Mouse (Mus musculus) limb, embryonic 13.5 days (tissue): Measurements from ENCODE around the gene Map3k19. TPM values are rescaled to one million over a fixed set of nuclear protein-coding genes. Genes with fewer than 3 reads are reported as not detected.
A peak's percentile ranks its signal among the peaks of the same experiment; 100 is the strongest.

Source experiments
- ATAC-seq: fragments of 200-750 bp; cut with Nextera tagmentation; 2 replicates; pipeline ENCODE4 v1.8.0; 2017; ENCODE audit warnings: low read depth, moderate number of reproducible peaks, moderate TSS enrichment; ENCODE audit not compliant: low FRiP score
- H3K27ac ChIP-seq: fragments of 300-500 bp; sonication (generic); 2 replicates; pipeline ENCODE4 v1.5.1; 2015; ENCODE audit warnings: inconsistent platforms, mild to moderate bottlenecking, moderate library complexity
- H3K27me3 ChIP-seq: fragments of 300-500 bp; sonication (generic); 2 replicates; pipeline ENCODE4 v1.6.1; 2015; ENCODE audit warnings: mild to moderate bottlenecking, inconsistent platforms
- H3K36me3 ChIP-seq: fragments of 300-500 bp; sonication (generic); 2 replicates; pipeline ENCODE4 v1.6.1; 2015; ENCODE audit warnings: inconsistent platforms, mild to moderate bottlenecking, moderate library complexity
- H3K4me1 ChIP-seq: fragments of 300-500 bp; sonication (generic); 2 replicates; pipeline ENCODE4 v1.6.1; 2015; ENCODE audit warnings: inconsistent platforms
- H3K4me2 ChIP-seq: fragments of 300-500 bp; sonication (generic); replicated peaks from 2 replicates; pipeline ENCODE4 v1.6.1; 2015; ENCODE audit warnings: inconsistent platforms, mild to moderate bottlenecking, moderate library complexity
- H3K4me3 ChIP-seq: fragments of 300-500 bp; sonication (generic); 2 replicates; pipeline ENCODE4 v1.5.1; 2015; ENCODE audit warnings: moderate library complexity, mild to moderate bottlenecking, inconsistent platforms
- H3K9ac ChIP-seq: fragments of 300-500 bp; sonication (generic); 2 replicates; pipeline ENCODE4 v1.6.1; 2015; ENCODE audit warnings: mild to moderate bottlenecking, inconsistent platforms
- H3K9me3 ChIP-seq: fragments of 300-500 bp; sonication (generic); 2 replicates; pipeline ENCODE4 v1.6.1; 2016; ENCODE audit warnings: inconsistent platforms
- WGBS: fragments of 180-500 bp; shearing (Covaris S2); methylation state at CpG from one replicate; pipeline ENCODE4 v1.1.7; 2015; 5-methylcytosine and 5-hydroxymethylcytosine counted together
- polyA plus RNA-seq: library from polyadenylated mRNA; unstranded; fragments of >200 nt; fragmentation: Nextera tagmentation; extraction: Ambion mirVana; gene quantifications from 2 replicates; pipeline ENCODE4 v1.2.1, GENCODE M21; 2015

Gene Map3k19
- polyA plus RNA-seq = not detected in 2 replicates

GRCm38 (mm10) chr1:127854486-127855222, at the start of gene Map3k19:
Gene Map3k19 (minus strand): TSS chr1:127855031.
- Histone ChIP-seq H3K36me3 (no peaks in the 10 kb centered on the region), H3K4me3 (no peak within 1 kb of the TSS), H3K27ac (no peak within 1 kb of the TSS), H3K4me2 (no peak within 1 kb of the TSS), H3K9me3 (peaks cover 11% of the 10 kb centered on the region), H3K27me3 (no peaks in the 10 kb centered on the region), H3K9ac (no peak within 1 kb of the TSS), H3K4me1 (no peaks in the 10 kb centered on the region)
- WGBS = 78% methylated on average over 14 of the region's 14 CpGs
- no peak for ATAC-seq

- Histone ChIP-seq H3K4me3 (no peak overlapping the region), H3K4me1 (no peaks in the 10 kb centered on the region), H3K36me3 (peaks cover 12% of the 10 kb centered on the region), H3K9me3 (no peaks in the 10 kb centered on the region), H3K9ac (no peak overlapping the region), H3K4me2 (no peak overlapping the region), H3K27me3 (no peaks in the 10 kb centered on the region), H3K27ac (no peak overlapping the region)
- no peak for ATAC-seq
- WGBS = 85% methylated on average over 1 of the region's 1 CpGs
Observed at GRCm38 (mm10) chr1:127899401-127899800, 44.6 kb upstream of the Map3k19 start.

GRCm38 (mm10) chr1:127869276-127869675, 14.4 kb upstream of the Map3k19 start:
- no peak for ATAC-seq
- 40% methylated on average over 8 of the region's 8 CpGs for WGBS

GRCm38 (mm10) chr1:127868300-127869261, 13.8 kb upstream of the Map3k19 start, which contains the start of gene Rab3gap1:
Gene Rab3gap1 (plus strand): TSS chr1:127868773.
- Histone ChIP-seq H3K9me3 (no peaks in the 10 kb centered on the region), H3K4me2 (peak within 1 kb of the TSS; percentile 71), H3K4me3 (peak within 1 kb of the TSS; percentile 79), H3K27ac (peak within 1 kb of the TSS; percentile 55; the same call in 1 of the 2 replicates), H3K36me3 (peaks cover 15% of the 10 kb centered on the region), H3K9ac (peak within 1 kb of the TSS; percentile 81), H3K27me3 (no peaks in the 10 kb centered on the region), H3K4me1 (peaks cover 7% of the 10 kb centered on the region)
- peak; percentile 98 for ATAC-seq
- WGBS = 11% methylated on average over 47 of the region's 47 CpGs

More at GRCm38 (mm10) chr1:127869276-127869675, 14.4 kb upstream of the Map3k19 start:
- peaks cover 7% of the 10 kb centered on the region for H3K4me1 ChIP-seq
- H3K27ac ChIP-seq = no peak overlapping the region
- peak overlapping the region; percentile 79 for H3K4me3 ChIP-seq
- H3K36me3 ChIP-seq = peaks cover 16% of the 10 kb centered on the region
- peak overlapping the region; percentile 71 for H3K4me2 ChIP-seq
- peak overlapping the region; percentile 81 for H3K9ac ChIP-seq
- H3K9me3 ChIP-seq = no peaks in the 10 kb centered on the region
- H3K27me3 ChIP-seq = no peaks in the 10 kb centered on the region

- no peaks in the 10 kb centered on the region for H3K27me3 ChIP-seq
- no peak overlapping the region for H3K4me3 ChIP-seq
- H3K9ac ChIP-seq = no peak overlapping the region
- H3K4me2 ChIP-seq = no peak overlapping the region
- no peaks in the 10 kb centered on the region for H3K4me1 ChIP-seq
- H3K27ac ChIP-seq = no peak overlapping the region
- H3K9me3 ChIP-seq = no peaks in the 10 kb centered on the region
- H3K36me3 ChIP-seq = no peaks in the 10 kb centered on the region
- no peak for ATAC-seq
- WGBS = 48% methylated on average over 7 of the region's 7 CpGs
Observed at GRCm38 (mm10) chr1:127863806-127864205, 9.0 kb upstream of the Map3k19 start.

- Histone ChIP-seq H3K36me3 (no peaks in the 10 kb centered on the region), H3K9ac (no peak overlapping the region), H3K4me1 (no peaks in the 10 kb centered on the region), H3K4me2 (no peak overlapping the region), H3K27me3 (no peaks in the 10 kb centered on the region), H3K9me3 (no peaks in the 10 kb centered on the region), H3K27ac (no peak overlapping the region), H3K4me3 (no peak overlapping the region)
- no peak for ATAC-seq
- WGBS = 84% methylated on average over 5 of the region's 5 CpGs
Observed at GRCm38 (mm10) chr1:127861900-127862299, 7.1 kb upstream of the Map3k19 start.

- H3K36me3 ChIP-seq = no peaks in the 10 kb centered on the region
- WGBS = 94% methylated on average over 4 of the region's 4 CpGs
- H3K9me3 ChIP-seq = no peaks in the 10 kb centered on the region
- no peak overlapping the region for H3K4me3 ChIP-seq
- no peaks in the 10 kb centered on the region for H3K4me1 ChIP-seq
- H3K9ac ChIP-seq = no peak overlapping the region
- ATAC-seq = no peak
- H3K27ac ChIP-seq = no peak overlapping the region
- H3K27me3 ChIP-seq = no peaks in the 10 kb centered on the region
- H3K4me2 ChIP-seq = no peak overlapping the region
Observed at GRCm38 (mm10) chr1:127860492-127860891, 5.7 kb upstream of the Map3k19 start.

GRCm38 (mm10) chr1:127859799-127860400, 5.1 kb upstream of the Map3k19 start:
- WGBS = 78% methylated on average over 6 of the region's 6 CpGs
- Histone ChIP-seq H3K36me3 (no peaks in the 10 kb centered on the region), H3K9me3 (no peaks in the 10 kb centered on the region), H3K4me3 (no peak overlapping the region), H3K4me2 (no peak overlapping the region), H3K4me1 (no peaks in the 10 kb centered on the region), H3K9ac (no peak overlapping the region), H3K27ac (no peak overlapping the region), H3K27me3 (no peaks in the 10 kb centered on the region)
- no peak for ATAC-seq

GRCm38 (mm10) chr1:127858945-127859648, 4.3 kb upstream of the Map3k19 start:
- Histone ChIP-seq H3K9ac (no peak overlapping the region), H3K9me3 (no peaks in the 10 kb centered on the region), H3K4me1 (no peaks in the 10 kb centered on the region), H3K36me3 (no peaks in the 10 kb centered on the region), H3K27ac (no peak overlapping the region), H3K4me3 (no peak overlapping the region), H3K4me2 (no peak overlapping the region), H3K27me3 (no peaks in the 10 kb centered on the region)
- WGBS = 86% methylated on average over 9 of the region's 9 CpGs
- ATAC-seq = no peak

GRCm38 (mm10) chr1:127850075-127850610, 4.7 kb downstream of the Map3k19 start:
- Histone ChIP-seq H3K36me3 (no peaks in the 10 kb centered on the region), H3K27ac (no peak overlapping the region), H3K4me2 (no peak overlapping the region), H3K4me3 (no peak overlapping the region), H3K9me3 (peaks cover 11% of the 10 kb centered on the region), H3K9ac (no peak overlapping the region), H3K4me1 (no peaks in the 10 kb centered on the region), H3K27me3 (no peaks in the 10 kb centered on the region)
- no peak for ATAC-seq
- WGBS = 62% methylated on average over 7 of the region's 7 CpGs

GRCm38 (mm10) chr1:127845472-127845871, 9.4 kb downstream of the Map3k19 start:
- H3K4me1 ChIP-seq = no peaks in the 10 kb centered on the region
- no peak overlapping the region for H3K27ac ChIP-seq
- no peaks in the 10 kb centered on the region for H3K27me3 ChIP-seq
- no peak for ATAC-seq
- no peaks in the 10 kb centered on the region for H3K9me3 ChIP-seq
- WGBS = 78% methylated on average over 5 of the region's 5 CpGs
- H3K9ac ChIP-seq = no peak overlapping the region
- H3K36me3 ChIP-seq = no peaks in the 10 kb centered on the region
- no peak overlapping the region for H3K4me2 ChIP-seq
- no peak overlapping the region for H3K4me3 ChIP-seq
